Mouse (Mus musculus) liver, embryonic 11.5 days (tissue): ENCODE measurements at regions not wholly inside any gene's neighbourhood (a gene's known extent, or its start where the extent isn't known, plus 50 kb on each side); places are given as distances from the start of the nearest gene placed in this dataset.
"Not testable (repeated sequence)": the region's sequence is repeated elsewhere in the genome, so short reads cannot be mapped to it uniquely, and the experiment has no call there.

ENCODE experiments used
- ATAC-seq: fragments of 200-750 bp; cut with Nextera tagmentation; replicated peaks from 2 replicates; pipeline ENCODE4 v1.8.0; 2017; ENCODE audit warnings: moderate number of reproducible peaks, mild to moderate bottlenecking, moderate TSS enrichment, moderate library complexity; ENCODE audit not compliant: low FRiP score
- DNase-seq: peaks from one replicate; pipeline ENCODE4 v3.0.0-alpha.2; 2017; ENCODE audit warnings: low spot score
- H3K27ac ChIP-seq: fragments of 300-500 bp; sonication (generic); 2 replicates; pipeline ENCODE4 v1.5.1; 2014; ENCODE audit warnings: mild to moderate bottlenecking, low read depth, low read length, control low read depth
- H3K27me3 ChIP-seq: fragments of 300-500 bp; sonication (generic); replicated peaks from 2 replicates; pipeline ENCODE4 v1.6.1; 2014; ENCODE audit warnings: low read length, mixed read lengths; ENCODE audit not compliant: control insufficient read depth, insufficient read depth
- H3K36me3 ChIP-seq: fragments of 300-500 bp; sonication (generic); 2 replicates; pipeline ENCODE4 v1.6.1; 2014; ENCODE audit warnings: mild to moderate bottlenecking, low read length, moderate library complexity, mixed read lengths; ENCODE audit not compliant: control insufficient read depth, insufficient read depth
- H3K4me1 ChIP-seq: fragments of 300-500 bp; sonication (generic); replicated peaks from 2 replicates; pipeline ENCODE4 v1.6.1; 2014; ENCODE audit warnings: low read length, mixed read lengths; ENCODE audit not compliant: control insufficient read depth, insufficient read depth
- H3K4me2 ChIP-seq: fragments of 300-500 bp; sonication (generic); 2 replicates; pipeline ENCODE4 v1.6.1; 2014; ENCODE audit warnings: mild to moderate bottlenecking, control low read depth, moderate library complexity
- H3K4me3 ChIP-seq: fragments of 300-500 bp; sonication (generic); 2 replicates; pipeline ENCODE4 v1.5.1; 2014; ENCODE audit warnings: low read depth, low read length, control low read depth
- H3K9ac ChIP-seq: fragments of 300-500 bp; sonication (generic); 2 replicates; pipeline ENCODE4 v1.6.1; 2014; ENCODE audit warnings: low read depth, low read length, control low read depth
- H3K9me3 ChIP-seq: fragments of 300-500 bp; sonication (generic); 2 replicates; pipeline ENCODE4 v1.6.1; 2016; ENCODE audit warnings: low read length, inconsistent platforms, mixed read lengths; ENCODE audit not compliant: control insufficient read depth
- WGBS: fragments of 180-500 bp; shearing (Covaris S2); extraction: QIAGEN DNeasy Blood & Tissue Kit; methylation state at CpG from one replicate; pipeline ENCODE4 v1.1.7; 2014; 5-methylcytosine and 5-hydroxymethylcytosine counted together

DNA sequence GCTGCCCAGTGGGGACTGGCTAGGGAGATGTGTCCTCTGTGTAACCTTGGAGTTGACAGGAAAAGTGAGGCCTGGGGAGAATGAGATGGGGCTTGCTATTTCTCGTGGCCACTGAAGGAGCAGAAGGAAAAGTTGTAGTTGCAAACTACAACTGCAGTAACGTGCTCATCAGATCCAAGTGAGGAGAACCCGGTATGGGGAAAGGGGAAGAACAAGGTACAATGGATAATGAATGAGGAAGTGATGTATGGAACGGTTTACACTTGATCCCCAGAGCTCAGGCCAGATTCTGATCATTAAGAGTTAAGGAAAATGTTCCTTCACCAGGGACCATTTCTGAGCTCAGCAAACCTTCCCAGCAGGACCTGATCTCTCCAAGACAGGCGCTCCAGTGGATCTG is 92.6 kb downstream of the Phlda1 start:
- H3K9ac ChIP-seq = no peak overlapping the region
- no peaks in the 10 kb centered on the region for H3K27me3 ChIP-seq
- H3K27ac ChIP-seq = no peak overlapping the region
- H3K4me3 ChIP-seq = no peak overlapping the region
- H3K36me3 ChIP-seq = no peaks in the 10 kb centered on the region
- H3K9me3 ChIP-seq = no peaks in the 10 kb centered on the region
- H3K4me1 ChIP-seq = peaks cover 39% of the 10 kb centered on the region
- ATAC-seq = no peak
- no peak overlapping the region for H3K4me2 ChIP-seq
- 61% methylated on average over 5 of the region's 5 CpGs for WGBS
- DNase-seq = no peak

DNA sequence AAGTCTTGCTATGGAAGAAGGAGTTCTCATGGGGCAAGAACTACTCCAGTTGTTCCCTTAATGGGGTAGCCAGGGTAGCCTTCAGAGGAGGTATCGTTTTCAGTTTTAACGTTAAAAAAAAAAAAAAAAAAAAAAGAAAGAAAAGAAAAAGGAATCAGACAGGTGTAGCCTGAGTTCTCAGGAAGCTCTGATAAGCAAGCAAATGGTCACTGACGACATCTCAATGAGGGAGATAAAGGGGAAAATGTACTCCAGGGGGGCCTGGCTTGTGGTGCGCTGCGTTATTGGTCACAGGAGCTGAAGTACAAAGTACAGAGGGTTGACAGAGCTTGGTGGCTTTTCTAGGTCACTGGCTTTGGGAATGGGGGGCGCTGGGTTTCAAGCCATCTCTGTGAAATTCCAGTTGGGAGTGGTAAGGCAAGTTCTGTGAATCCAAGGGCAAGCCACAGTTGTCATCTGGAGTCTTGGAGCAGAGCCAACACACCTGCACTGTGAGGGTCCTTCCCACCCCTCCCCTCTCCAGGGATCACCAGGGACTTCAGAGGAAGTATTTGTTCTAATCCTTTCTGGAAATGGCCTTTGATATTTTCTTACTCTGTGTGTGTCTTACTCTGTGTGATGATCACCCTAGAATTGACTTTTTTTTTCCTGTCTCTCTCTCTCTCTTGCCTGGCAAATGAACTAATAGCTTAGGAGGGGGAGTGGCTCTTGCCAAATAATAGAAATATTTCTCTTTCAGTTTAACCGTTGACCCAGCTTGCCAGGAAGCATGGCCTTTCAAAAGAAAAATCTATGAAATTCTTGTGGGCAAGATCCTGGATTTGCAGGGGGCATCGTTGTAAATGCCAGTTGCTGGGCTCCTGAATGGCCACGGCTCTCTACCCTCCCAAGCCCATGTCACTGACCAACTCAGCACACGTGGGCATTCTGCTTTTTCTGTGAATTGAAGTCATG is 93.5 kb downstream of the Phlda1 start:
- H3K4me1 ChIP-seq = peaks cover 37% of the 10 kb centered on the region

DNA sequence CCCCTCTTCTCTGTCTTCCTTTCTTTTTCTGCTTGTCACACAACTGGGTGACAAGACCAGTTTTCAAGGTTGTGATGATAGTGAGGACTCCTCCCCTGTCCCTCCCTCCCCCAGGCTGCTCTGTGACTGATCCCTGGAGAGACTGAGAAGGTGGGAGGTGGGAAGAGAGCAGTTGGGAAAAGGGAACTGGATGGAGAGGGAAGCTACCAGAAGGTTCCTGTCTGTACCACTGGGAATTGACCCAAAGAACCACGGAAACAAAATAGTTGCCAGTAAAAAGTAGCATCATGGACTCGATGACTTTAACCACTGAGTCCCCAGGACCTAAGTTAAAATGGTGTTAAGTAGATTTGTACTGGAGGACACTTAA is 94.2 kb downstream of the Phlda1 start:
- H3K27me3 ChIP-seq = no peaks in the 10 kb centered on the region
- H3K36me3 ChIP-seq = no peaks in the 10 kb centered on the region
- H3K27ac ChIP-seq = no peak overlapping the region
- no peaks in the 10 kb centered on the region for H3K9me3 ChIP-seq
- DNase-seq (no peak), ATAC-seq (no peak)
- H3K9ac ChIP-seq = no peak overlapping the region
- no peak overlapping the region for H3K4me2 ChIP-seq
- 45% methylated on average over 2 of the region's 2 CpGs for WGBS
- H3K4me3 ChIP-seq = no peak overlapping the region
- peaks cover 31% of the 10 kb centered on the region for H3K4me1 ChIP-seq

More for the DNA sequence above, 93.5 kb downstream of the Phlda1 start:
- Histone ChIP-seq H3K4me3 (no peak overlapping the region), H3K36me3 (no peaks in the 10 kb centered on the region), H3K4me2 (no peak overlapping the region), H3K27ac (no peak overlapping the region), H3K27me3 (no peaks in the 10 kb centered on the region), H3K9me3 (no peaks in the 10 kb centered on the region), H3K9ac (no peak overlapping the region)
- no peak for ATAC-seq
- DNase-seq = no peak
- 58% methylated on average over 10 of the region's 10 CpGs for WGBS

DNA sequence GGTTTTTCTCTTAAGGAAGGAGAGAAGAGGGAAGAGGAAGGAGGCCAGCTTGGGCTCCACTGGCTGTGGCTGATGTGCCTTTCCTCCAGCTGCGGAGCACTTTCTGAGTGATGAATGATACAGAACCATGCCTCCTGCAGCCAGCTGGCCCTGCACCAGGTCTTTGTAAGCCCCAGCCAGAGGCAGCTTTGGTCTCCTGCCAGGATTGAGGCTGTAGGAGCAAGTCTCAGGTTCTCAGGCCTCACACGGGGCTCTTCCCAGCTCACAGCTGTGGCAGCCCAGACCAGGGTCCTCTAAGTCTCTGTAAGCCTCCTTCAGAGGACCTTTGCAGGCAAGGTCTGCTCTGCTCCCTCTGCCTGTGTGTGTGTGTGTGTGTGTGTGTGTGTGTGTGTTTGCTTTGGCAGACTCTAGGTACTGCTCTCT is 94.6 kb downstream of the Phlda1 start:
- peaks cover 27% of the 10 kb centered on the region for H3K4me1 ChIP-seq
- no peak overlapping the region for H3K27ac ChIP-seq
- H3K4me2 ChIP-seq = no peak overlapping the region; the same call in 1 of the 2 replicates
- no peaks in the 10 kb centered on the region for H3K9me3 ChIP-seq
- no peaks in the 10 kb centered on the region for H3K27me3 ChIP-seq
- no peak overlapping the region for H3K9ac ChIP-seq
- no peaks in the 10 kb centered on the region for H3K36me3 ChIP-seq
- 19% methylated on average over 2 of the region's 2 CpGs for WGBS
- H3K4me3 ChIP-seq = no peak overlapping the region
- DNase-seq = peak; percentile 41
- no peak for ATAC-seq

DNA sequence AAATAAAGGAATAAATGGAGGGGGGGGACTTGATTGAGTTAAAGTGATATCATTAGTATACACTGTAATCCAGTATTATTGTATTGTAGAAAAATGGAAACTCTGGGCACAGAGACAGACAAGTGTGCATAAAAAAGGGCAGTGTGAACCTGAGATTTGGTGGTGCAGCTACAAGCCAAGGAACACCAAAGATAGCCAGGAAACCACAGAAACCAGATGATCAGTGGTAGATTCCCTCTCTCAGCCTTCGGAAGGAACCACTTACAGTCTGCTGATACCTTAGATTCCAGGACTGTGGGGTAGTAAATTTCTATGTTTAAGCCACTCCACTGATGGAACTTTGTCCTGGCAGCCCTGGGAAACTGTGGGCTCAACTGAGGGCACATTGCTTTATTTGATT is 97.1 kb downstream of the Phlda1 start:
- Histone ChIP-seq H3K36me3 (no peaks in the 10 kb centered on the region), H3K4me2 (no peak overlapping the region), H3K4me1 (peaks cover 21% of the 10 kb centered on the region), H3K27ac (no peak overlapping the region), H3K4me3 (no peak overlapping the region), H3K9me3 (no peaks in the 10 kb centered on the region), H3K27me3 (no peaks in the 10 kb centered on the region), H3K9ac (no peak overlapping the region)
- no peak for ATAC-seq
- WGBS = 24% methylated on average over 1 of the region's 1 CpGs
- no peak for DNase-seq

DNA sequence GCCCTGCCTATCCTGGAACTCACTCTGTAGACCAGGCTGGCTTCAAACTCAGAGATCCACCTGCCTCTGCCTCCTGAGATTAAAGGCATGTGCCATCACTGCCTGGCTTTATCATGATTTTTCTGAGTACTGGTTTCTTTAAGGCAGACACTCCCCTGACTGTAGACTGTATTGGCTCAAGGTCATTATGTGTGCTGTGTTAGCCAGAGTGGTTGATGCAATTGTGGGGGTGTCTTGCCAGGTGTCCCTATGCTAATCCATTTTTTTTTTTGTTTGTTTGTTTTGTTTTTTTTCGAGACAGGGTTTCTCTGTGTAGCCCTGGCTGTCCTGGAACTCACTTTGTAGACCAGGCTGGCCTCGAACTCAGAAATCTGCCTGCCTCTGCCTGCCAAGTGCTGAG is 101.3 kb downstream of the Phlda1 start:
- not testable (repeated sequence) for DNase-seq, H3K27ac ChIP-seq, H3K9me3 ChIP-seq, H3K27me3 ChIP-seq, H3K36me3 ChIP-seq, H3K4me1 ChIP-seq, ATAC-seq, H3K4me2 ChIP-seq, H3K4me3 ChIP-seq, H3K9ac ChIP-seq
- 80% methylated on average over 2 of the region's 2 CpGs for WGBS

DNA sequence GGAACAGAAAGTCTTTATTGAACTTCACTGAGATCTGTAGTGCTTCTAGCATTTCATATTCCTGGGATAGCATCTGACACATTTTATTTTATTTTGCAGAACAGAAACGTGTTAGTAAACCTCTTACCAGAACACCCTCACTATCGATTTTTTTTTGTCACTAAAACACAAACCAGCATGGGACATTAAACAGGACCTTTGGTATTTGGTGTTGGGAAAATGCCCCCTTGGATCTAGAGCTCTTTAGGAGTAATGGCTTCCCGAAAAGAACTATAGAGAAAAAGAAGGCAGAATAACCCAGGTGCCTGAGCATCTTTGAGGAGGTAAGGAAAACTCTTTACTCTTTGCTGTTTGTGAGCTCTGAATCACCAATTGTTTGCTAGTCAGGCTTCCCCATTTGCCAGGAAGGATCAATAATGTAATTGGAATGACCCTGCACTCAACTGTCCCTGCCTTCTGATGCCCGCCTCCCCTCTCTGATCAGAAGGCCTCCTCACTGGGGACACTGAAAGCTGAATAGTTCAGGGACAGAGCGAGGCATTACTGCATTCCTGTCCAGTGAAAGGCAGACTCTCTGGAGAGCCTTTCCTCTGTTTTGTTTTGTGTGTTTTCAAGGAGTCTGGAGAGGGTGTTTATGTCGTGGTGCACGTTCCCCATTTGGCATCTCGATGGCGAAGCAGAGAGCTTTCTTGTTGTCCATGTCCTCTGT is 102.5 kb downstream of the Phlda1 start:
- WGBS = 78% methylated on average over 9 of the region's 9 CpGs
- H3K9ac ChIP-seq = no peak overlapping the region
- no peak for ATAC-seq
- no peaks in the 10 kb centered on the region for H3K9me3 ChIP-seq
- no peak overlapping the region for H3K4me2 ChIP-seq
- H3K4me3 ChIP-seq = no peak overlapping the region
- H3K4me1 ChIP-seq = no peaks in the 10 kb centered on the region
- H3K27ac ChIP-seq = no peak overlapping the region
- H3K36me3 ChIP-seq = no peaks in the 10 kb centered on the region
- DNase-seq = no peak
- H3K27me3 ChIP-seq = no peaks in the 10 kb centered on the region

DNA sequence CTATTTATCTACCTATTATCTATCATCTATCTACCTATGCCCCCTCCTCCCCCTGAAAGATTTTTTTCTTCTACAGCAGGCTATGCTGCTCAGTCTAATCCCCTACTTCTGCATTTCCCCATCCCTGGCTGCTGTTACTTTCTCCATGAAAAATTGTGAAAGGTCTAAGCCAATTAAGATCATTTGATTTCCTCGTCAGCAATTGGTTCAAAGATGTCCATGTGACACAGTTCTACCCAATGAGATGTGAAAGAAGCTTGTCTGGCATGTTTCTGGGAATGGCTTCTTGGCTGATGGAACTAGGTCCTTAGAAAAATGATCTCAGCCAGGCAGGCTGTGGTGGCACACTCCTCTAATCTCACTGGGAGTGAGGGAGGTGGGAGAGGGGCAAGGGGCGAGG is 103.8 kb downstream of the Phlda1 start:
- WGBS = 82% methylated on average over 2 of the region's 2 CpGs
- H3K4me2 ChIP-seq = no peak overlapping the region
- H3K9ac ChIP-seq = no peak overlapping the region
- ATAC-seq = no peak
- no peaks in the 10 kb centered on the region for H3K4me1 ChIP-seq
- no peaks in the 10 kb centered on the region for H3K9me3 ChIP-seq
- no peaks in the 10 kb centered on the region for H3K27me3 ChIP-seq
- no peak overlapping the region for H3K4me3 ChIP-seq
- DNase-seq = no peak
- no peak overlapping the region for H3K27ac ChIP-seq
- H3K36me3 ChIP-seq = no peaks in the 10 kb centered on the region
